30 mouse cellular contexts compared by ENCODE assay signal in genomic region chr4:129282786-129283185, GRCm38 (mm10). TPM values are rescaled to one million over a fixed set of nuclear protein-coding genes. Genes with fewer than 3 reads are reported as not detected.
"Had no signal": no experiment of that assay in that cellular context is flagged by ENCODE, and none has a peak within 500 bp of the region (broad histone marks: within the 10 kb centered on the region; RNA-seq: fewer than 3 reads in every experiment).

No protein-coding gene starts in this region.

- DNase-seq: liver; liver, embryonic 13.5 days; liver, postnatal 0 days; lung, adult 18-20 months; lung, adult 2 months; lung, embryonic 14.5 days; lung, postnatal 10 days; lung, postnatal 14 days; lung, postnatal 36 days; lung, postnatal 4 days; midbrain, embryonic 14.5 days had no signal

- H3K4me3 ChIP-seq: limb, embryonic 10.5 days; limb, embryonic 12.5 days; limb, embryonic 13.5 days; limb, embryonic 15.5 days; liver, embryonic 12.5 days; liver, embryonic 13.5 days; liver, embryonic 15.5 days; lung, embryonic 15.5 days; megakaryocyte, embryonic 14.5 days; midbrain, embryonic 10.5 days; midbrain, embryonic 12.5 days; midbrain, embryonic 13.5 days; midbrain, embryonic 15.5 days; myocyte; neural tube, embryonic 12.5 days; neural tube, embryonic 13.5 days had no signal

- ATAC-seq: liver, embryonic 12.5 days; liver, postnatal 0 days; lung, postnatal 0 days; midbrain, embryonic 13.5 days; midbrain, embryonic 15.5 days had no signal

- H3K36me3 ChIP-seq: limb, embryonic 10.5 days; limb, embryonic 12.5 days; limb, embryonic 13.5 days; limb, embryonic 15.5 days; liver, embryonic 12.5 days; liver, embryonic 13.5 days; liver, embryonic 15.5 days; lung, embryonic 15.5 days; midbrain, embryonic 10.5 days; midbrain, embryonic 12.5 days; midbrain, embryonic 13.5 days; midbrain, embryonic 15.5 days; neural tube, embryonic 12.5 days; neural tube, embryonic 13.5 days had no signal

- H3K9ac ChIP-seq: limb, embryonic 12.5 days; limb, embryonic 13.5 days; limb, embryonic 15.5 days; liver, embryonic 12.5 days; liver, embryonic 13.5 days; liver, embryonic 14.5 days; liver, embryonic 15.5 days; liver, postnatal 0 days; lung, embryonic 14.5 days; lung, embryonic 15.5 days; midbrain, embryonic 12.5 days; midbrain, embryonic 13.5 days; midbrain, embryonic 15.5 days; neural tube, embryonic 12.5 days; neural tube, embryonic 13.5 days had no signal

- H3K4me2 ChIP-seq: limb, embryonic 12.5 days; limb, embryonic 13.5 days; limb, embryonic 15.5 days; liver, embryonic 11.5 days; liver, embryonic 12.5 days; liver, embryonic 13.5 days; liver, embryonic 15.5 days; lung, embryonic 14.5 days; lung, embryonic 15.5 days; midbrain, embryonic 12.5 days; midbrain, embryonic 13.5 days; midbrain, embryonic 15.5 days; neural tube, embryonic 12.5 days; neural tube, embryonic 13.5 days had no signal

- H3K9me3 ChIP-seq: limb, embryonic 10.5 days; limb, embryonic 12.5 days; limb, embryonic 13.5 days; limb, embryonic 15.5 days; liver, embryonic 12.5 days; liver, embryonic 13.5 days; liver, embryonic 15.5 days; lung, embryonic 15.5 days; midbrain, embryonic 10.5 days; midbrain, embryonic 12.5 days; midbrain, embryonic 13.5 days; midbrain, embryonic 15.5 days; neural tube, embryonic 12.5 days; neural tube, embryonic 13.5 days had no signal

- H3K27ac ChIP-seq: limb, embryonic 10.5 days; limb, embryonic 12.5 days; limb, embryonic 13.5 days; limb, embryonic 15.5 days; liver, embryonic 12.5 days; liver, embryonic 13.5 days; liver, embryonic 14.5 days; liver, embryonic 15.5 days; lung, embryonic 15.5 days; macrophage; midbrain, embryonic 10.5 days; midbrain, embryonic 12.5 days; midbrain, embryonic 13.5 days; midbrain, embryonic 15.5 days; neural tube, embryonic 12.5 days; neural tube, embryonic 13.5 days had no signal

RNA-seq across cellular contexts. Expression of gene Sync, which starts 4.6 kb away (rescaled TPM):
- polyA plus RNA-seq: liver, postnatal 0 days had no signal
